Mouse (Mus musculus): ENCODE measurements around the gene Gm14393.
"Not testable (repeated sequence)": the region's sequence is repeated elsewhere in the genome, so short reads cannot be mapped to it uniquely, and the experiment has no call there.

The Gm14393 gene

GRCm38 (mm10) chr2:175067681-175068261, at the start of gene Gm14393:
Gm14393 (minus strand) TSS chr2:175067781.
- DNase-seq (ENCODE audit: low spot score in 2 of 2), result not testable (repeated sequence)

- DNase-seq (ENCODE audit: low spot score in 2 of 2), result not testable (repeated sequence)
Measured at GRCm38 (mm10) chr2:175044268-175044667, 23.3 kb downstream of the Gm14393 start.

All from right cerebral cortex, postnatal 10 days (tissue).